Mouse (Mus musculus): ENCODE results near the gene Chil1. TPM values are rescaled to one million over a fixed set of nuclear protein-coding genes. Genes with fewer than 3 reads are reported as not detected.

The Chil1 gene
- 2.4 and 2.8 TPM in 2 replicates for polyA plus RNA-seq (2012; rRNA removed)

DNA sequence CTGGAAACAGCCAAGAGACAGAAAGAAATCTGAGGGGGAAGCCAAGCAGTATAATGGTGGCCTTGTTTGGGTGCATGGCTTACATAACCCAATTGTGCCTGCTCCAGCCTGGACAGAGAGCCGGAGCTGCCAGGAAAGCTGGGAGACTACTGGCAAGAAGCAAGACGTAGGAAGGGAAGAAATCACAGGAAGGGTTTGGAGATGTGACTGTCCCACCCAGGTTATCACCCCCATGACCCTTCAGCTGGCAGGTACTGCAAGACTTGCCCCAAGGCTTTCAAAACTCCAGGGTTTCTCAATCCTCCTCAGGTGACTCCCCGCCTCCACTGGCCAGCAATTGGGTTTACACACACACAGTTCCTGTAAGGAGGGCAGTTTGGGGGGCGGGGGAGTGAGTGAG lies at the start of gene Chil1:
Gene Chil1 (plus strand): TSS at position 152 of the 400 bp plus-strand sequence.

DNA sequence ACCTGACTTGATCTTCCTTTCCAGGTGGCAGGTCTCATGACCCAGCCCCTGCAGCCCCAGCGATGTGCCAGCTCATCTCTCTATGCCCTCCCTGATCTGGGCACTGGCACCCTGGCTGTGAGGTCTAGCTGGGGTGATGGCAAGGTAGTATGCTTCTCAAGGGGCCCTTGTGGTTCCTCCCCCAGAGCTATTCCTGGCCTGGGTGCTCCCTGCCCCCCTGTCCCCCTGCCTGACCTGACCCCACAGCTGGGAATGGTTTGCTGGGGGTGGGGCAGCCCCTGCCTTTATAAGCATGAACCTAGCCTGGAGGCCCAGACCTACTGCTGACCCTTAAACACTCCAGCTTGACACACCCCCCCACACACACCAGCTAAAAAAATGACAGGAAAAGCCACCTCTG lies 11.2 kb downstream of the Chil1 start, which contains the start of gene Mybph:
Gene Mybph (plus strand): TSS at position 323 of the 400 bp plus-strand sequence.

DNA sequence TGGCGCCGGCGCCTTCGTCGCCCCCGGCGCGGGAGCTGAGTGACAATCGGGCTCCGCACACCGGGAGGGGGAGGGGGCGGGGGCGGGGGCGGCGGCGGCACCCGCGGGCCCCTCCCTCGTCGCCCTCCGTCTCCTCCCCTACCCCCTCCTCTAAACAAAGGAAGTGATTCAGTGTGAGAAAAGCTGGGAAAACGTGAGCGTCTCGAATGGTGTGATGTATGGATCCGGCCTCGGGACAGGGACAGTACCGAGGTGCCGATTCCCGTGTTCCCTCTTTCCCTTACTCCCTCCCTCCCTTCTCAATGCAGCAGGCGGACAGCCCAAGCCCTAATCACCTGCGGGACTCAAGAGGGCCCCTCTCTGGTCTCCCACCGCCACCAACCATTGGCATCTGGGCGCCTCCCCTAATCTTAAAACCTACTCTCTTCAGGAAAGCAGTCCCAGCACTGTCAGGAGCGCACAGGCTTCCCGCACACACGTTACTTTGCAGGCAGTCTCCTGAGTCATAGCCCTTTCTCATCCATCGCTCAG lies 53.5 kb downstream of the Chil1 start, which contains the start of gene Adora1:
Gene Adora1 (minus strand): TSS at position 41 of the 531 bp plus-strand sequence.

Other genes with a start within 250 kb of the Chil1 start
- gene Fmod, start 144.9 kb upstream of the Chil1 start, polyA plus RNA-seq (2012; rRNA removed): 6.4 and 9.4 TPM in 2 replicates
- gene Btg2, start 103.1 kb upstream of the Chil1 start, polyA plus RNA-seq (2012; rRNA removed): 14.8 and 16.5 TPM in 2 replicates
- gene Chit1, start 70.9 kb upstream of the Chil1 start, polyA plus RNA-seq (2012; rRNA removed): 0.19 and 0.21 TPM in 2 replicates
- 0.44 and 1.4 TPM in 2 replicates for gene Mybph, start 11.3 kb downstream of the Chil1 start, polyA plus RNA-seq (2012; rRNA removed)
- gene Adora1, start 53.3 kb downstream of the Chil1 start, polyA plus RNA-seq (2012; rRNA removed): 31.6 and 36.9 TPM in 2 replicates
- 0.13 and 4.1 TPM in 2 replicates for gene Myog, start 107.8 kb downstream of the Chil1 start, polyA plus RNA-seq (2012; rRNA removed)
- gene Ppfia4, start 150.8 kb downstream of the Chil1 start, polyA plus RNA-seq (2012; rRNA removed): 61.0 and 61.3 TPM in 2 replicates
- gene Tmem183a, start 179.8 kb downstream of the Chil1 start, polyA plus RNA-seq (2012; rRNA removed): 97.6 and 114 TPM in 2 replicates
- gene 4933406M09Rik, start 203.8 kb downstream of the Chil1 start, polyA plus RNA-seq (2012; rRNA removed): not detected in 2 replicates
- 9.6 and 10.8 TPM in 2 replicates for gene Cyb5r1, start 223.4 kb downstream of the Chil1 start, polyA plus RNA-seq (2012; rRNA removed)
- 52.3 and 52.4 TPM in 2 replicates for gene Adipor1, start 233.2 kb downstream of the Chil1 start, polyA plus RNA-seq (2012; rRNA removed)